Mouse (Mus musculus) C2C12 (cell line): ENCODE data around the gene Nfia.

ENCODE experiments used
- CTCF ChIP-seq: IDR thresholded peaks from one replicate; pipeline ENCODE4 v1.5.1; 2011; ENCODE audit not compliant: control insufficient read depth, insufficient read depth, insufficient read length
- MAX ChIP-seq: IDR thresholded peaks from one replicate; pipeline ENCODE4 v1.6.1; 2011; ENCODE audit warnings: mild to moderate bottlenecking, control low read depth
- MYOD1 ChIP-seq: IDR thresholded peaks from one replicate; pipeline ENCODE4 v1.6.1; 2011; ENCODE audit warnings: low read depth; ENCODE audit not compliant: control insufficient read depth, insufficient read length
- MYOG ChIP-seq: IDR thresholded peaks from one replicate; pipeline ENCODE4 v1.6.1; 2011; ENCODE audit not compliant: control insufficient read depth, insufficient read length; ENCODE audit errors: extremely low read depth
- USF1 ChIP-seq: IDR thresholded peaks from one replicate; pipeline ENCODE4 v1.6.1; 2011; ENCODE audit warnings: low read depth, mild to moderate bottlenecking, control low read depth, moderate library complexity

GRCm38 (mm10) chr4:97939920-97940520 is 167.5 kb downstream of the Nfia start:
- no peak for TF ChIP-seq CTCF
- TF ChIP-seq MAX: no peak
- TF ChIP-seq MYOG: no peak
- TF ChIP-seq MYOD1: no peak
- no peak for TF ChIP-seq USF1
